Mouse (Mus musculus) B cell, adult (primary cell): Measurements from ENCODE around the gene Hist1h1c. TPM values are rescaled to one million over a fixed set of nuclear protein-coding genes. Genes with fewer than 3 reads are reported as not detected.

Experiments used
- total RNA-seq: library from RNA; stranded (reverse); gene quantifications from 4 replicates; pipeline ENCODE4 v1.2.4, GENCODE M21; 2023; ENCODE audit not compliant: inconsistent age

Gene Hist1h1c
- total RNA-seq: 908 to 1,217 TPM (median 961 TPM) in 4 replicates

DNA sequence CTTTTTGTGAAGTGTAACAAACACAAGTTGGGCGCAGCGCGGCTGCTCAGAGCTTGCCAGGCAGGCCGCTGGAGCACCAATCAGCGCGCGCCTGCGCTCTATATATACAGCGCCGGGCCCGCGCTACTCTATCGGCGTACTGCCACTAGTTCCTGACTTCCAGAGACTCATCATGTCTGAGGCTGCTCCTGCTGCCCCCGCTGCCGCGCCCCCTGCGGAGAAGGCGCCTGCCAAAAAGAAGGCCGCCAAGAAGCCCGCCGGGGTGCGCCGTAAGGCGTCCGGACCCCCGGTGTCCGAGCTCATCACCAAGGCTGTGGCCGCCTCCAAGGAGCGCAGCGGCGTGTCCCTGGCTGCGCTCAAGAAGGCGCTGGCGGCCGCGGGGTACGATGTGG lies at the start of gene Hist1h1c:
Gene Hist1h1c (plus strand): TSS at position 132 of the 392 bp plus-strand sequence.

GRCm38 (mm10) chr13:23695514-23695913 lies 43.1 kb upstream of the Hist1h1c start, which contains the start of gene Hist1h1t:
TSS of gene Hist1h1t (plus strand) at chr13:23695814.

GRCm38 (mm10) chr13:23698300-23698693 lies 40.3 kb upstream of the Hist1h1c start, which contains the start of gene Hist1h4c:
TSS of gene Hist1h4c (minus strand) at chr13:23698454.

DNA sequence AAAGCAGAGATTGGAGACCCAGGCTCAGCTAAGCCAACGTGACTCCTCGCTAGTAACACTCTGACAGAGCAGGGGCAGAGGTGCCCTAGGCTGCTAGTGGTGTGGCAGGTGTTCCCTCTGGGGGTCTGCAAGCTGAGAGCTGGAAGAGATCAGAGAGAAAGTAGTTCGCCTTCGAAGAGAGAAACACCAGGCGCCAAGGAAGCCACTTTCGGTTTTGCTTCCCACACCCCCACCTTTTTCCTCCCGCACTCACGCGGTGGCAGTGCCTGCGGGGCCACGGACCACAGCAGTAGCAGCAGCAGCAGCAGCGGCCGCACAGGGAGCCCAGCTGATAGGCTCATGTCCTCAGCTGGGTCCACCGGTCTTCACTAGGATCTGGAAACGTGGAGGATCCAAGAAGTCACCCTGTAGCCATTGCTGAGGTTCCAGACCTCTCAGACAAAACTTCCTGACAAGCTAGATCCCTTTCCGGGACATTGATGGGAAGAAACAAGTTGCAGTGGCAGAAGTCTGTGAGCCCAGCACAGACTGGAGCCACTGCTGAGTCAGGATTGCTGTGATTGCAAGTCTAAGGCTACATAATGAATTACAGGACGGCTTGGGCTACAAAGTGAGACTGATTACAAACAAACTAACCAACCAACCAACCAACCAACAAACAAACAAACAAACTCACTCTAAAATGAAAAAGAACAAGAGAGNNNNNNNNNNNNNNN lies 28.1 kb upstream of the Hist1h1c start, which contains the start of gene Hfe:
Gene Hfe (minus strand): TSS at position 481 of the 716 bp plus-strand sequence.

DNA sequence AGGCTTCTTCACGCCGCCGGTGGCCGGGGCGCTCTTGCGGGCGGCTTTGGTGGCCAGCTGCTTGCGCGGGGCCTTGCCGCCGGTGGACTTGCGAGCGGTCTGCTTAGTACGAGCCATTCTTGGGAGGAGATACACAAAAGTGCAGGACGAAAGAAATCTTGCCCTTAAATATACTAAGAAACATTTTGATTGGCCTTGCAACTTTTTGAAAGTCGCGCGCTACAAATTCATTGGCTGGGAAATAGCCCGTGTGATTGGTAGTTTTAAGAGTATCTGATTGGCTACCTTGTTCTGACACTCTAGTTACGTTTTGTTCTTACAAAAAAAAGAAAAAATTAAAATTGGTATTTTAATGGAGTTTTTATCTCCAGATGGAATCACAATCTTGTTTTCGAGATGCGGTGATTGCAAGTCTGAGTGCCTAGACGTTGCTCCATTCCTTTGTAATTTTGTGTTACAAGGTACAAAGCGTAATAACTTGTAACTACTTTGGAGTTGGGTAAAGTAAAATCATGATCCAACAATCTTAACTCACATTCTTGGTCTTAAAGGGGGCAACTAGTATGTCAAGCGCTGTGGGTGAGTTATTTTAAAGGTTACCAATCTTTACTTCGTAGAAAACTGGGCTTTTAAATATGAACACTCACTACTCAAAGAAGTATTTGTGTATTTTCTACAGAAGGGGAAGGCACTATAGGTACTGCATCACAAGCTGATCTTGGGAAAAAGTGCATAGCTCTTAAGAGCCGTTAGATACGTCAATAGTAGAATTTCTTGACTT lies 7.0 kb downstream of the Hist1h1c start, which contains the start of gene Hist1h3c:
Gene Hist1h3c (minus strand): TSS at position 222 of the 781 bp plus-strand sequence.

DNA sequence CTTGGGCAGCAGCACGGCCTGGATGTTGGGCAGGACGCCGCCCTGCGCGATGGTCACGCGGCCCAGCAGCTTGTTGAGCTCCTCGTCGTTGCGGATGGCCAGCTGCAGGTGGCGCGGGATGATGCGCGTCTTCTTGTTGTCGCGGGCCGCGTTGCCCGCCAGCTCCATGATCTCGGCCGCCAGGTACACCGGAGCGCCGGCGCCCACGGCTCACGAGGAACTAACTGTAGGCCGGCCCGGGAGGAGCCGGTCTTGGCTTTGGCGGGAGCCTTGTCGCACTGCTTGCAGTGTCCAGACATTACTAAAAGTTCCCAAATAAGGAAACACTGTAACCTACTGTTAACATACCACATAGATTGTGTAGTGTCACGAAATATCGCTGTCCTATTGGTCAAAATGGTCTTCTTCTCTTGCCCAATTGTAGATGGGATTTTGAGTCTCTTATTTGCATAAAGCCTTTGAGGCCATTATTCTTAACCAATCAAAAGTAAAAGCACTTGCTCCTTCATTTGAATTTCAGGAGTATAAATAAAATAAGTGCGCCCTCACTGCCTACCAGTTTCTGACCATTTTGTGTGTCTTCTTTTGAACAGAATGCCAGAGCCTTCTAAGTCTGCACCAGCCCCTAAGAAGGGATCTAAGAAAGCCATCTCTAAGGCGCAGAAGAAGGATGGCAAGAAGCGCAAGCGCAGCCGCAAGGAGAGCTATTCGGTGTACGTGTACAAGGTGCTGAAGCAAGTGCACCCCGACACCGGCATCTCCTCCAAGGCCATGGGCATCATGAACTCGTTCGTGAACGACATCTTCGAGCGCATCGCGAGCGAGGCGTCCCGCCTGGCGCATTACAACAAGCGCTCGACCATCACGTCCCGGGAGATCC lies 7.8 kb downstream of the Hist1h1c start, which contains the start of gene Hist1h2bb:
Gene Hist1h2bb (plus strand): TSS at position 534 of the 880 bp plus-strand sequence.

GRCm38 (mm10) chr13:23750839-23751477 lies 12.3 kb downstream of the Hist1h1c start, which contains the start of gene Hist1h2ab:
TSS of gene Hist1h2ab (plus strand) at chr13:23751126.

GRCm38 (mm10) chr13:23752067-23752741 lies 13.6 kb downstream of the Hist1h1c start, which contains the start of gene Hist1h3b:
TSS of gene Hist1h3b (plus strand) at chr13:23752267.

DNA sequence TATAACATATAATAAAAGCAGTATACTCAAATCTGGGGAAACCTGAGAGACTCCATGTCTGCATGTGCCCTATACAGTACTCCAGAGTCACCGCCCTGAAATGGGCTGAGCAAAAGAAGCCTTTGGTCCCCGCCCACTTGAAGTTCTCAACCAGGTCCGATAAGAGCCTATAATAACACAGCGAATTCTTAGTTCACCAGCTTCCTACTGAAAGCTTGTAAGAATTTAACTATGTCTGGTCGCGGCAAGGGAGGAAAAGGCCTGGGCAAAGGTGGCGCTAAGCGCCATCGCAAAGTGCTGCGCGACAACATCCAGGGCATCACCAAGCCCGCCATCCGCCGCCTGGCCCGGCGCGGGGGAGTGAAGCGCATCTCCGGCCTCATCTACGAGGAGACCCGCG lies 18.2 kb downstream of the Hist1h1c start, which contains the start of gene Hist1h4b:
Gene Hist1h4b (plus strand): TSS at position 224 of the 400 bp plus-strand sequence.

DNA sequence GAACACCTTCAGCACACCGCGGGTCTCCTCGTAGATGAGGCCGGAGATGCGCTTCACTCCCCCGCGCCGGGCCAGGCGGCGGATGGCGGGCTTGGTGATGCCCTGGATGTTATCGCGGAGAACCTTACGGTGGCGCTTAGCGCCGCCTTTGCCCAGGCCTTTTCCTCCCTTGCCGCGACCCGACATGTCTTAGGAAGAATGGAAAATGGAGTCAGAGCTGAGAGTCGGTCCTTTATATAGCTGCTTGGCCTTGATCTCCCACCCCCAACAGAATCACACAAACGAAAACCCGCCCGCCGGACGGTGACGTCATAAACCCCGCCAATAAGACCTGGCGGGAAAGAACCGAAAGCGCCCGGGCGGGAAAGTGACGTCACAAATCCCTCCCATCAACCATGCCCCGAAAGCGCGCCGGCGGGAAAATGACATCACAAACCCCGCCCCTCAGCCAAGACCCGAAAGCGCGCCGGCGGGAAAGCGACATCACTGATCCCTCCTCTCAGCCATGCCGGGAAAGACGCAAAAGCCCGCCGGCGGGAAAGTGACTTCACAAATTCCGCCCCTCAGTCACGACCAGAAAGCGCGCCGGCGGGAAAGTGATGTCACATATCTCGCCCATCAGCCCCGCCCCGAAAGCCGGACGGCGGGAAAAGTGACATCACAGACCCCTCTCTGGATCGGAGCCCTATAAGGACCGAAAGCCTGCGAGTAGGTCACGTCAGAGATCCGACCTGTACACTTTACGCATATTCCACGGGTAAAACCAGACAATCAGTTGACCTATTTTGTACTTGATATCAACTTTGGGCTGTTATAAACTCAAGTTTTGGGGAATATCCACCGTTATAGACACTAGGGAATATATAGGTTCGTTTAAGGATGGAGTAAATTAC lies 22.6 kb downstream of the Hist1h1c start, which contains the start of gene Hist1h4a:
Gene Hist1h4a (minus strand): TSS at position 259 of the 893 bp plus-strand sequence.

GRCm38 (mm10) chr13:23761871-23762821 lies 23.5 kb downstream of the Hist1h1c start, which contains the start of gene Hist1h3a:
TSS of gene Hist1h3a (minus strand) at chr13:23762386.

DNA sequence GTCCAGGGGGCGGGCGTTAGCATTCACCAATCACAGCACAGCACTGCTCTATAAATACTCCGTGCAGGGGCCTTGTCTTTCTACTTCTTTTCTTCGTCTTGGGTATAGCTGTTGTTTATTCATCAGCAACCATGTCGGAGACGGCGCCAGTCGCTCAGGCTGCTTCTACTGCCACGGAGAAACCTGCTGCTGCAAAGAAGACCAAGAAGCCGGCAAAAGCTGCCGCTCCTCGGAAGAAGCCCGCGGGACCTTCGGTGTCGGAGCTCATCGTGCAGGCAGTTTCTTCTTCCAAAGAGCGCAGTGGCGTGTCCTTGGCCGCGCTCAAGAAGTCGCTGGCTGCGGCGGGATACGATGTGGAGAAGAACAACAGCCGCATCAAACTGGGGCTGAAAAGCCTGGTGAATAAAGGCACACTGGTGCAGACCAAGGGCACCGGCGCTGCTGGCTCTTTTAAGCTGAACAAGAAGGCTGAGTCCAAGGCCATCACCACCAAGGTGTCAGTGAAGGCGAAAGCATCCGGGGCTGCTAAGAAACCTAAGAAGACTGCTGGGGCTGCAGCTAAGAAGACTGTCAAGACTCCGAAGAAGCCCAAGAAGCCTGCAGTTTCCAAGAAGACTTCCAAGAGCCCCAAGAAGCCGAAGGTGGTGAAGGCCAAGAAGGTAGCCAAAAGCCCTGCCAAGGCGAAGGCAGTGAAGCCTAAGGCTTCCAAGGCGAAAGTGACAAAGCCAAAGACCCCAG lies 25.1 kb downstream of the Hist1h1c start, which contains the start of gene Hist1h1a:
Gene Hist1h1a (plus strand): TSS at position 81 of the 738 bp plus-strand sequence.

DNA sequence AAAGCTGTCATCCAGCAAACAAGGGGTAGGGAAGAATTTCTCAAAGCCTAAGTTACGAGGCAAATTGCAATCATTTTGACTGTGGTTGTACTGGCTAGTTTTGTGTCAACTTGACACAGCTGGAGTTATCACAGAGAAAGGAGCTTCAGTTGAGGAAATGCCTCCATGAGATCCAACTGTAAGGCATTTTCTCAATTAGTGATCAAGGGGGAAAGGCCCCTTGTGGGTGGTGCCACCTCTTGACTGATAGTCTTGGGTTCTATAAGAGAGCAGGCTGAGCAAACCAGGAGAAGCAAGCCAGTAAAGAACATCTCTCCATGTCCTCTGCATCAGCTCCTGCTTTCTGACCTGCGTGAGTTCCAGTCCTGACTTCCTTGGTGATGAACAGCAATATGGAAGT lies 31.0 kb downstream of the Hist1h1c start, which contains the start of gene Trim38:
Gene Trim38 (plus strand): TSS at position 301 of the 400 bp plus-strand sequence.

